Mouse (Mus musculus) spleen, adult 2 months (tissue): Measurements from ENCODE around the gene 1700020L24Rik.

Source experiments
- CTCF ChIP-seq: fragments of 200-500 bp; IDR thresholded peaks from 2 replicates; pipeline ENCODE4 v1.5.1; 2011; ENCODE audit warnings: mild to moderate bottlenecking, inconsistent platforms; ENCODE audit not compliant: insufficient read depth, insufficient read length, insufficient replicate concordance; ENCODE audit errors: extremely low read depth
- POLR2A ChIP-seq: fragments of 200-500 bp; IDR thresholded peaks from 2 replicates; pipeline ENCODE4 v1.6.1; 2011; ENCODE audit warnings: low read depth, low read length, inconsistent platforms

DNA sequence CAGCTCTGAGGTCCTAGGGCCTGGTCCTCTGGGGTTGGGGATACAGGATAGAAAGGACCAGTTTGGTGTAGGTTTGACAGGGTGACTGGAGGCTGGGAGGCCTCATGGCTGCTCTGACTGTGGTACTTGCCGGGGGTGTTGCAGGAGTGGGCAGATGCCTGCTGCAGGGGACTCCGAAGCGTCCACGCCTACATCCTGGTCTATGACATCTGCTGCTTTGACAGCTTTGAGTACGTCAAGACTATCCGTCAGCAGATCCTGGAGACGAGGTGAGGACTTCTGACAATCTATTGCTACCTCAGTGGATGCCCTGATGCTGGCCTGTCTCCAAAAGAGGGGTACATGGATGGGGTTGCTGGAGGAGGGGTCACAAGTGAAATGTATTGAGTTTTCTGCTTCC, 19.8 kb upstream of the 1700020L24Rik start:
- no peak for TF ChIP-seq CTCF
- TF ChIP-seq POLR2A, result no peak
